Mouse (Mus musculus) retina, postnatal 1 day (tissue): ENCODE measurements at regions not wholly inside any gene's neighbourhood (a gene's known extent, or its start where the extent isn't known, plus 50 kb on each side); places are given as distances from the start of the nearest gene placed in this dataset.

Experiments
- DNase-seq: peaks from one replicate; pipeline ENCODE4 v3.0.0-alpha.2; 2012

GRCm38 (mm10) chr4:26016071-26016470 lies 216.0 kb upstream of the Fut9 start:
- DNase-seq: no peak

GRCm38 (mm10) chr4:26000364-26000763 lies 200.3 kb upstream of the Fut9 start:
- DNase-seq: no peak

GRCm38 (mm10) chr4:25998561-25998960 lies 198.5 kb upstream of the Fut9 start:
- peak; percentile 2 for DNase-seq

GRCm38 (mm10) chr4:25955696-25956348 lies 155.8 kb upstream of the Fut9 start:
- no peak for DNase-seq

DNA sequence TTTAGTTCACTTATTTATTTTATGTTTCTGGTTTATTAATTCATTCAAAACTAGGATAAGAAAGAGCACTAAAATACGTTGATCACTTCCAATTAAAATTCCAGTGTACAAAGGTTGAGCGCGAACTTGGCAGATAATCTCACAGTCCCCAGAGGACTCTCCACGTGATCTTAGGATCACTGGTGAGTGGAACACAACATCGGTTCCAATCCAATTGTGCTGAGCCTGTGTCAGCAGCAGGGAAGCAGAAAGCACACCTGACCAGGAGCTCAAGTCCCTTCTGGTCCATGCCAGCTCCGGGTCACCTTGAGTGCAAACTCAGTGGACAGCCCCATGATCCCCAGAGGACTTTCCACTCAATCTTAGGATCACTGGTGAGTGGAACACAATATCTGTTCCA lies 132.5 kb upstream of the Fut9 start:
- DNase-seq: no peak

GRCm38 (mm10) chr4:25895381-25895980 lies 95.4 kb upstream of the Fut9 start:
- DNase-seq: no peak

GRCm38 (mm10) chr4:25891888-25892661 lies 92.0 kb upstream of the Fut9 start:
- DNase-seq: no peak
